Mouse (Mus musculus): Measurements from ENCODE around the gene Cask. TPM values are rescaled to one million over a fixed set of nuclear protein-coding genes. Genes with fewer than 3 reads are reported as not detected.
A peak's percentile ranks its signal among the peaks of the same experiment; 100 is the strongest.
"Not testable (repeated sequence)": the region's sequence is repeated elsewhere in the genome, so short reads cannot be mapped to it uniquely, and the experiment has no call there.

Cask gene
- total RNA-seq (2021), result 100 to 1,000 TPM; 123 to 128 TPM

- no peak for DNase-seq (ENCODE audit: low spot score in 2 of 2)
- intact Hi-C loops (cut with DNase I), result no loop called here
Measured at GRCm38 (mm10) chrX:13851285-13851684, at the start of gene Cask. TSS of gene Cask (minus strand) at chrX:13851367.

DNA sequence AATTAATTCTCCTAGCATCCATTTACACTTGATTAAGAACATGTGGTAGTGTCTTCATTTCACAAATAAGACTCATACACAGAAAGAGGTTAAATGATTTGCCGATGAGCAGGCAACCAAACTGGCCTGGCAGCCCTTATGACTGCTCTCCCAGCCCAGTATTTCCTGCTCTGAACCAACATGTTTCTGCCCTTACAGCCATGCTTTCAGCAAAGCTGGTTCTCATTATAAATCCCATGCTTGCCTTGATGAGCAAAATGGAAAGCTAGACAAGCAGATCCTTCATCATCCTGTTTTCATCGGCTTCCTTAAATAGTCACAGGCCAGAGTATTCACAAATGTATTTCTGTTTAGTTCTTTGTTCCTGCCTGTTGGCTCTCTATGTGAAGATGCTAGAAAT lies 38.8 kb upstream of the Cask start:
- intact Hi-C loops (cut with DNase I), result no loop called here
- DNase-seq (ENCODE audit: low spot score in 2 of 2), result no peak

DNA sequence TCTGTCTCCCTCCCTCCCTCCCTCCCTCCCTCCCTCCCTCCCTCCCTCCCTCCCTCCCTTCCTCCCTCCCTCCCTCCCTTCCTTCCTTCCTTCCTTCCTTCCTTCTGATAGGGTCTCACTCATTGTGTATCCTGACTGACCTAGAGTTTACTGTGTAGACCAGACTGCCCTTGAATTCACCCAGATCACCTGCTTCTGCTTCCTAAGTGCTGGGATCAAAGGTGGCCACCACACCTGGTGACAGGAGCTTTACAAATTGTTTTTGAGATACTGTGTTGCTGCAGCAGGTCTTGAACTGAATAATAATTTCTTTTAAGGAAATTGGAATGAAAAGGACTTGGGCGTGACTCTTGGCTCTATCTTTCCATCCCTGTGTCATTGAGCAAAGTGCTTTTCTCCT lies 33.2 kb upstream of the Cask start:
- no peak for DNase-seq (ENCODE audit: low spot score in 2 of 2)
- intact Hi-C loops (cut with DNase I), result no loop called here

DNA sequence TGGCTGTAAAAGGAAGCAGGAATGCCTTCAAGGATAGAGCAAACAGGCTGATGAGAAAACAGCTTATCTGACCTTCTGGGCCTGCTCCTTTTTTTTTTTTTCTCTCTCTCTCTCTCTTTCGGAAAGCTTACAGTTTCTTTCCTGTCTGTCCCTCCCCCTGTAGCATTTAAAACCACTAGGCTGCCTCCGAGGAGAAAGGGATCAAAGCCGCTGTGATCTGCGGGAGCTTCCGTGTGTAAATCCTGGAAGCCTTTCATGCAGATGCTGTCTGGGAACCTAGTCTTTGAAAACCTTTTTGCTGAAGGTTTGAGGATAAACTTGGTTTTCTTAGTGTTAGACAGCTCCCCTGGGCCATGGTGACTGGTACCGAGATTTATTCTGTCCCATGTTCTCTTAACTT lies 30.8 kb upstream of the Cask start:
- intact Hi-C loops (cut with DNase I), result no loop called here
- DNase-seq (ENCODE audit: low spot score in 2 of 2), result no peak

GRCm38 (mm10) chrX:13860145-13860544 lies 9.0 kb upstream of the Cask start:
- DNase-seq (ENCODE audit: low spot score in 2 of 2), result peak in 1 of 2 experiments; percentile 68
- intact Hi-C loops (cut with DNase I), result loop anchor here (10.0 kb wide), 2 partner anchors 345 to 985 kb away; no protein-coding TSS in a partner anchor

- DNase-seq (ENCODE audit: low spot score in 2 of 2), result no peak
- intact Hi-C loops (cut with DNase I), result no loop called here
Measured at GRCm38 (mm10) chrX:13859051-13859450, 7.9 kb upstream of the Cask start.

DNA sequence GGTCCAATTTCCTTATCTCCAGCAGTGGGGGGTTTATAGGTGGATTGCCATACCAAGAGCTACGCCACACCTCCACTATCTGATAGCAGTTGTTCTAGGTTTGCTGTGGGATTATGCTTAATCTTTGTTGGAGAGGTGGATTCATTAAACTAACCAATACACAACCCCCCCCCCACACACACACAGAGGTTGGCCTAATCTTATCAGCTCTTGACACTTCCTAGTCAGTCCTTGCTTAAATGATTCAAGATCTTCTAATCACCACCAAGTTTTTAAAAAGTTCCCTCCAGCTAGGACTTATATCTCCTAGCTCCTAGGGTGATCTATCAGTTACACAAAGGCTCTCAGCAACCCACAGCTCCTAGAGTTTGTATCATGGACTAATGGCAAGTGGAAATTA lies 2.7 kb downstream of the Cask start:
- intact Hi-C loops (cut with DNase I), result loop anchor here (5.0 kb wide), 2 partner anchors 116 to 414 kb away; no protein-coding TSS in a partner anchor

DNA sequence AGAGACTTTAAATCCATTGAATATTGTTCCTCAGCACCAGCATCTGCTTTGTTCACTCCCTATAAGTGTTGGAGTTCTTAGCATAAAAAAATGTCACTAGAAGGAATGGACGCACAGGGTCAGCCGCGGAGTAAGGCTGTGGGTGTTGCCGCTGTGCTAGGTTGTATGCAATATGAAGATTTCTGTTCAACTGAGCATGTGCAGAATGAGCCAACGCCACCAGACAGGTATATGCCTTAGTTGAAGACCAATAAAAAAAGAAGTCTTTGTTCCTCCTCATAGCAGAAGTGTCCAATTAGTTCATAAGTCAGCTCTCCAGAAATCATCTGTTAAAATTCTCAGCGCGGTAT lies 3.7 kb downstream of the Cask start:
- peak; percentile 18 to 33 for DNase-seq (ENCODE audit: low spot score in 2 of 2)
- intact Hi-C loops (cut with DNase I), result loop anchor here (5.0 kb wide), 2 partner anchors 115 to 415 kb away; no protein-coding TSS in a partner anchor

More for the DNA sequence above, 2.7 kb downstream of the Cask start:
- no peak for DNase-seq (ENCODE audit: low spot score in 2 of 2)

DNA sequence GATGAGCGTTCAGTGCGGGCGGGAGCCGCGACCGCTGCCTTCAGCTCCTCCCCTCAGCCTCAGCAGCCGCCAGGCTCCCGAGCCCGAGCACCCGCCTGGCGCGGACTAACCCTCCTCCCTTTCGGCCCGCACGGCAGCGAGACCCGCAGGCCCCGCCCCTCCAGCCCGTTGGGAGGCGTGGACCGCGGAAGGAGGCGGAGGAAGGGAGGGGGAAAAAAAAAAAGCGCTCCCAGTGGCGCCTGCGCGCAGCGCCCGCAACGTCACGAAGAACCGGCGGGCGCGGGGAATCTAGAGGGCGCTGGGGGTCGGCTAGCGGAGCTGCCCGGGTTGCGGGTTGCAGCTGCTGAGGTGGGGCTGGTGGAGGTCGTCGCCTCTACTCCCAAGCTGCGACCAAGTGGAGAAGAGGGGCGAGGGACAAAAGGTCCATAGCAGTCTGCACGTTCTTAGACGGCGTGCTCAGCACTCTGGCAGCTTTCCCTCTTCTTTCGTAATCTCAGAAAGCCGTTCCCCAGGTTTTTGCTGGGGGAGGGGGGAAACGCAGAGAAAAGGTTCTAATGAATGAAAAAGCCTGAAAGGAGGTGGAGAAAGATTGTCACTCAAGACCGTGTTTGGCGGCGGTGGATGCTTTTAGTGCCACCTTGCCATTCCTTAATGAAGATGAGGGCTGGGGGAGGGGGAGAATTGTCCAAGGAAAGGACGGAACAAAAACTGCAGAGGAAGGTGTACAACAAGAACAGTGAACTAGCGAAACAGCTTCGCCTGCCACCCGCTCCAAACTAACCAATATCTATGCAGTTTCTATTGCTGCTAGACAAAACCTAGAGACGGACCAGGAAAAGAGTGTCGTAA lies 4.3 kb downstream of the Cask start:
- peak; percentile 87 to 90 for DNase-seq (ENCODE audit: low spot score in 2 of 2)
- intact Hi-C loops (cut with DNase I), result loop anchor here (5.0 kb wide), 2 partner anchors 115 to 415 kb away; no protein-coding TSS in a partner anchor

DNA sequence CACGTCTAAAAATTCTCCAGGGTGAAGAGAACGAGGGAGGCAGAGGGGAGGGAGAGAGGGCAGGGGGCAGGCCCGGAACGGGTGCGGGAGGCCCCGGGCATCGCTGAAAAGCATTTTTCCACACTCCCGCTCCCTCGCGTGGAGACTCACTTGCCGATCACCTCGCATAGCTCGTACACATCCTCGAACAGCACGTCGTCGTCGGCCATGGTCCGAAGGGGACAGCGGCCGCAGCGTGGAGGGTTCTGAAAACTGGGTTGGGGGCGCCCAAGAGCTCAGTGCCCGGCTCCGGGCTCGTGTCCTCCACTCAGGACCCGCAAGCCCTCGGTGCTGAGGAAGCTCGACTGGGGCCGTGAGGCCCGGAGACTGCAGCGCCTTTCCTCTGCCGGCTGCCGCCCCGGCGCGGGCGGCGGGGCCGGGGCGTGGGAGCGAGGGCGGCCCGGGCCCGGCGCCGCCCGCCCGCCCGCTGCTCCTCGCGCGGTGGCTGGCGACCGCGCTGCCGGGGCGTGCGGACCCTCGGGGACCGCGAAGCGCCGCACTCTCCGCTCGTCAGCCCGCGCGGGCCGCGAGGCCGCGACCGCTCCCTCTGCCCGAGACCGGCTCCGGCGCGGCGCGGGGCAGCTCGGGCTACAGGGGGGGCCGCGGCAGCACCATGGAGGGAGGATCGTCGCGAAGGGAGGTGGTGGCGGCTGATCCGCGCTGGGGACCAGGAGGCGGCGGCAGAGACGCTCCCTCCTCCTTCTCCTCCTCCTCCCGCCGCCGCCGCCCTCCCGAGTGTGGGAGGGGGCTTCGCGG lies 5.1 kb downstream of the Cask start:
- intact Hi-C loops (cut with DNase I), result loop anchor here (2.0 to 5.0 kb wide), 3 partner anchors 114 to 416 kb away; no protein-coding TSS in a partner anchor
- DNase-seq (ENCODE audit: low spot score in 2 of 2), result peak in 1 of 2 experiments; percentile 24

- DNase-seq (ENCODE audit: low spot score in 2 of 2), result peak; percentile 31 to 37
- intact Hi-C loops (cut with DNase I), result loop anchor here (2.0 to 5.0 kb wide), 3 partner anchors 113 to 417 kb away; no protein-coding TSS in a partner anchor
Measured at GRCm38 (mm10) chrX:13845141-13845857, 5.9 kb downstream of the Cask start.

DNA sequence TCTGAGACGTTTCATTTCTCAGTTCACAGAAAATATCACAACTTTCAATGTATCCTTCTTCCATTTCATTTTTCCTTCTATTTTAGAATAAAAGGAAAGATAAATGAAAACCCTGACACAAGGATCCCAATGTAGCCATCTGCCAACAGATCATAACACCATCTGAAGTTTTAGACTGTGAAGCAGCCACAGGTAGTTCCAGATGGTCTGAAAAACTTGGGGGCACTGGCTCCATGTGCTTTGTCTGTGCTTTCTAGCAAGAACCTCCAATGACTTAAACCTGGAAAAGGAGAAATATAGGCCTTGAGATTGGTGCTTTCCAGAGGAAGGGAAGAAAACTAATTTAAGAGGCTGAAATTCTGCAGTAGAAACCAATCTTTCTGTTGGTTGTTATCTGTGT lies 28.4 kb downstream of the Cask start:
- peak in 1 of 2 experiments; percentile 39 for DNase-seq (ENCODE audit: low spot score in 2 of 2)
- intact Hi-C loops (cut with DNase I), result no loop called here

DNA sequence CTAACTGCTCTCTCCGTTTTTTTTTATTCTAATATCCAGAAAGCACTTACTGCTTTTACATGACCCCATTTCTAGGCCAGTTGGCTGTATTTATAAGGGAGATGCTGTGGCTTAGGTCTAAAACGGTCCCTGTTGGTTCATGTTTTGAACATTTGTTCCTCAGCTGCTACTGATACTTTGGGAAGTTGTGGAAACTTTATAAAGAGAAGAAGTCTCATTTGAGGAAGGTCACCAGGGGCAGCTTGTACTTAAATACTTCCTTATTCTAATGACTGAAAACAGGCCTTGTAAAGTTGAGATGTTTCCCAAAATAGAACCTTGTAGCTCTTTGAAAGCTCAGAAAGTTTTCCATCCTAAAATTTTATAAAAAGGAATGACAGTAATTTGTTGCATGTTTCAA lies 52.4 kb downstream of the Cask start:
- intact Hi-C loops (cut with DNase I), result no loop called here
- no peak for DNase-seq (ENCODE audit: low spot score in 2 of 2)

GRCm38 (mm10) chrX:13765672-13766071 lies 85.5 kb downstream of the Cask start:
- intact Hi-C loops (cut with DNase I), result no loop called here
- no peak for DNase-seq (ENCODE audit: low spot score in 2 of 2)

DNA sequence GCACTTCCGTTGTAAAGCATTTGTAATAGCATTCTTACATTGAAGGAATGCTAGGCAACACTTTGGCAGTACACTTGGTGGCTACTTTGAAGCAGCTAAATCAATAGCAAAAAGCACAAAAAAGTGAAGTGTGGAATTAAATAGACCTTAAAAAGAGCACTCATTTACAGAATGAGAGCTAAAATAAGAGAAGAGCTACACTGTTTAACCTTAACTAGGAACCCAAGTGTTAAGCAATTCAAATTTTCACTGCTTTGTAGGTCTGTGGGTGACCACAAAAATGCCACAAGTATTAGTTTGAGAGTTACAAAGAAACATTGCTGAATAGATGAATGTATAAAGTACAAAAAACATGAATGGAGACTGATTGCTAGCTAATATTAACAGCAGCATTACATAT lies 86.1 kb downstream of the Cask start:
- intact Hi-C loops (cut with DNase I), result no loop called here

GRCm38 (mm10) chrX:13757279-13758005 lies 93.7 kb downstream of the Cask start:
- DNase-seq (ENCODE audit: low spot score in 2 of 2), result no peak
- intact Hi-C loops (cut with DNase I), result no loop called here

More for the DNA sequence above, 86.1 kb downstream of the Cask start:
- no peak for DNase-seq (ENCODE audit: low spot score in 2 of 2)

- DNase-seq (ENCODE audit: low spot score in 2 of 2), result no peak
- intact Hi-C loops (cut with DNase I), result no loop called here
Measured at GRCm38 (mm10) chrX:13741110-13741509, 110.1 kb downstream of the Cask start.

- intact Hi-C loops (cut with DNase I), result loop anchor here (5.0 kb wide), 1 partner anchor 117 kb away; no protein-coding TSS in a partner anchor
- not testable (repeated sequence) for DNase-seq (ENCODE audit: low spot score in 2 of 2)
Measured at GRCm38 (mm10) chrX:13730785-13731184, 120.4 kb downstream of the Cask start.
